Mouse (Mus musculus) kidney, postnatal 0 days (tissue): ENCODE measurements around the gene Ablim2. TPM values are rescaled to one million over a fixed set of nuclear protein-coding genes. Genes with fewer than 3 reads are reported as not detected.

Experiments used
- ATAC-seq: fragments of 200-750 bp; cut with Nextera tagmentation; replicated peaks from 2 replicates; pipeline ENCODE4 v1.8.0; 2017; ENCODE audit warnings: low read depth, moderate number of reproducible peaks, moderate TSS enrichment, moderate library complexity; ENCODE audit not compliant: low FRiP score
- DNase-seq: peaks from one replicate; pipeline ENCODE4 v3.0.0-alpha.2; 2016; ENCODE audit warnings: low spot score
- H3K27ac ChIP-seq: fragments of 300-500 bp; sonication (generic); 2 replicates; pipeline ENCODE4 v1.5.1; 2014; ENCODE audit warnings: mild to moderate bottlenecking
- H3K27me3 ChIP-seq: fragments of 300-500 bp; sonication (generic); 2 replicates; pipeline ENCODE4 v1.6.1; 2014; ENCODE audit warnings: low read length, mixed read lengths; ENCODE audit not compliant: insufficient read depth
- H3K36me3 ChIP-seq: fragments of 300-500 bp; sonication (generic); 2 replicates; pipeline ENCODE4 v1.6.1; 2014; ENCODE audit warnings: low read length, mixed read lengths; ENCODE audit not compliant: insufficient read depth
- H3K4me1 ChIP-seq: fragments of 300-500 bp; sonication (generic); replicated peaks from 2 replicates; pipeline ENCODE4 v1.6.1; 2014; ENCODE audit warnings: antibody characterized with exemption, low read length, mixed read lengths; ENCODE audit not compliant: insufficient read depth
- H3K4me2 ChIP-seq: fragments of 300-500 bp; sonication (generic); 2 replicates; pipeline ENCODE4 v1.6.1; 2014; ENCODE audit warnings: mild to moderate bottlenecking, low read length, moderate library complexity, mixed read lengths
- H3K4me3 ChIP-seq: fragments of 300-500 bp; sonication (generic); replicated peaks from 2 replicates; pipeline ENCODE4 v1.5.1; 2014; ENCODE audit warnings: low read depth, low read length
- H3K9ac ChIP-seq: fragments of 300-500 bp; sonication (generic); 2 replicates; pipeline ENCODE4 v1.6.1; 2014; ENCODE audit warnings: low read depth, low read length
- H3K9me3 ChIP-seq: fragments of 300-500 bp; sonication (generic); replicated peaks from 2 replicates; pipeline ENCODE4 v1.6.1; 2016; ENCODE audit warnings: low read length, inconsistent platforms, mixed read lengths
- CTCF ChIP-seq: IDR thresholded peaks from 2 replicates; pipeline ENCODE4 v1.5.1; 2016; ENCODE audit warnings: antibody characterized with exemption, low read depth, mild to moderate bottlenecking, moderate library complexity
- WGBS: fragments of 180-500 bp; shearing (Covaris S2); extraction: QIAGEN DNeasy Blood & Tissue Kit; methylation state at CpG from one replicate; pipeline ENCODE4 v1.1.7; 2014; 5-methylcytosine and 5-hydroxymethylcytosine counted together
- polyA plus RNA-seq: library from polyadenylated mRNA; unstranded; fragments of >200 nt; fragmentation: Nextera tagmentation; extraction: Ambion mirVana; gene quantifications from 2 replicates; pipeline ENCODE4 v1.2.1, GENCODE M21; 2015

Ablim2 gene
- polyA plus RNA-seq, 1 experiment from 2014 or later: 3.9 TPM

DNA sequence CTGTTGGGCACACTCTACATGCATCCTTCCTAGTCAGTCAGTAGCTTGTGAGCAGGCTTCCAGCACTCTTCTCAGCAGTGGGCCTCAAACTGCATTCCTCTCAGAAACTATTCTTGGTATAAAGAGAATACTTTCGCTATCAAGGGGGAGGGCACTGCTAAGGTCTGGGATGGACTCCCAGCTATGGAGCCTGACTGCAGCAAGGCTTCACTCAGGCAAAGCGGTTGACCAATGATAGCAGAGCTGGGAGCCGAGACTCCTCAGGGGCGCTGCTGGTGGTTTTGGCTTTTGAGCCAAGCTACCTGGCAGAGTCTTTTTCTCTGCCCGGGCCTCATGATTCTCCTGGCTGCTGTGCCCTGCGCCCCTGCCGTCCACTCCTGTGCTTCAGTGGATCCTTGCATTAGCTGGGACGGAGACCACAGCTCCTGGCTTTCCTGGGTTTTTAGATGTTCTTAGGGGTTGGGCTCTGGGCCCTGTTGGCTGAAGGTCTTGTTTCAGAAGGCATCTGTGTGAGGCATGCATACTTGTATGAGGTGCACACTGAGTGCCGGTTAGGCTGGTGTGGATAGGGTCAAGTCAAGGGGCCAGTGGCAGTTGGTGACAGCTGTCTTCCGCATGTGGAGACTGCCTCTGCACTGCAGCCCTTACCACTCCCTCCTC lies 164.0 kb downstream of the Ablim2 start:
- no peak; the same call in 1 of the 2 replicates for TF ChIP-seq CTCF
- Histone ChIP-seq H3K36me3 (no peaks in the 10 kb centered on the region), H3K9ac (peak overlapping the region; percentile 40), H3K27ac (peak overlapping the region; percentile 92), H3K4me3 (no peak overlapping the region), H3K4me1 (peaks cover 61% of the 10 kb centered on the region), H3K9me3 (no peaks in the 10 kb centered on the region), H3K4me2 (peak overlapping the region; percentile 43), H3K27me3 (no peaks in the 10 kb centered on the region)
- WGBS: 29% methylated on average over 10 of the region's 10 CpGs
- ATAC-seq (peak; percentile 79), DNase-seq (peak; percentile 94)

DNA sequence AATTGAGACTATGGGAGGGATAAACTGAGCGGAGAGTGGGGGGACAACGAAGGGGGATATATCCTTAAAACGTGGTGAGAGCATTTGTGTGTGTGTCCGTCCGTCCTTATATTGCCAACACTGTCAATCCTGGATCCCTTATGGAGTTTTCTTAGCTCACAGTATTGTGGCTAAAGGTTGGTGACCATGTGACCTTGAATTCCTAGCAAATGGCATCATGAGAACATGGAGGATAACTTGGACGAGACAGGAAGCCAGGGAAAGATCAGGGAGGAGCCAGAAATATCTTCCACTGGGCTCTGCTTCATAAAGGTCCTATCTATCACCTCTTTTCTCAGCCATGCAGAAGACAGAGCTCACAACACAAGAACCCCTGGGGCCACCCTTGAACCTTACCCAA lies 165.8 kb downstream of the Ablim2 start:
- 85% methylated on average over 6 of the region's 6 CpGs for WGBS
- H3K9ac ChIP-seq: no peak overlapping the region
- H3K9me3 ChIP-seq: no peaks in the 10 kb centered on the region
- no peaks in the 10 kb centered on the region for H3K36me3 ChIP-seq
- H3K27me3 ChIP-seq: no peaks in the 10 kb centered on the region
- no peak overlapping the region for H3K4me2 ChIP-seq
- DNase-seq (no peak), ATAC-seq (no peak)
- H3K27ac ChIP-seq: 0 out of 2 replicates have a peak overlapping the region, but pooled peaks have one; percentile 92
- no peak for TF ChIP-seq CTCF
- H3K4me1 ChIP-seq: peaks cover 65% of the 10 kb centered on the region
- H3K4me3 ChIP-seq: no peak overlapping the region

DNA sequence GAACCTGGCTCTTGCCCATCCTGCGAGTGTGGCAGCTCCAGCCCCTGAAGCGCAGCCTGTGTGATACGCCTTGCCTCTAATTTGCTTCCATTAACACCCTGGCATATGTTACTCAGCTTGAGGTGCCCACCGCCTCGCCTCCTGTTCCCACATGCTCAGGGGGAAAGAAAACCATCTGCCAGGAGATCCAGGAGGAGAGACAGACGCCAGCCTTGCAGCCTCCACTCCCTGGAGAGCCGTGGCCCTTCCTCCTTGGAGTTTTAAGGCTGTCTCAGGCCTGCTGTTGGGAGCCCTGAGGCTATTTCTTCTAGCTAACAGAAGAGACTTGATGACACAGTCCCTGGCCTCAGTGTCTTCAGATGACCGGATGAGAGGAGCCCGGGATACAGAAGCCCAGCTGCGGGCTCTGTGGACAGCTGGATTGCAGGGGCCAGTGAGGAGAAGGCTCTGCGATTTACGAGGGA lies 167.5 kb downstream of the Ablim2 start:
- Histone ChIP-seq H3K27ac (peak overlapping the region; percentile 43; the same call in 1 of the 2 replicates), H3K27me3 (no peaks in the 10 kb centered on the region), H3K9ac (no peak overlapping the region), H3K36me3 (no peaks in the 10 kb centered on the region), H3K4me1 (peaks cover 56% of the 10 kb centered on the region), H3K4me3 (no peak overlapping the region), H3K4me2 (no peak overlapping the region), H3K9me3 (no peaks in the 10 kb centered on the region)
- DNase-seq (peak; percentile 72), ATAC-seq (no peak)
- TF ChIP-seq CTCF: no peak
- 45% methylated on average over 12 of the region's 12 CpGs for WGBS

DNA sequence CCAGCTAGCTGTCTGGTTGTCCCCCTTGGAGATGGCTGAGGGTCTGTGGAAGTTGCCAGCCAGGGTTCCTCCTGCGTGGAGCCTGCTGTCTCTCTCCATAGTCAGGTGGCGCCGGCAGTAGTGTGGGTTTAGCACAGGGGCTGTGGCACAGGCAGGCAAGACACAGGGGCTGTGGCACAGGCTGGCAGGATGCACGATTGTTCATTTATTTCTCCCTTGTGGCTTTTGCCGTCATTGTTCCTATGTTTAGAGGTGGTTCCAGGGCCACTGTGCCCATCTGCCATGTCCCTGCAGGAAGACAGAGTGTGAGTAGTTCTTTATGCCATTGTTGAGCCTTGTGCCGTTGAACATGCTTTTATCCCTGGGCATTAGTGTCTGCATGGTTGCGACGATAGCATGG lies 168.8 kb downstream of the Ablim2 start:
- peaks cover 47% of the 10 kb centered on the region for H3K4me1 ChIP-seq

DNA sequence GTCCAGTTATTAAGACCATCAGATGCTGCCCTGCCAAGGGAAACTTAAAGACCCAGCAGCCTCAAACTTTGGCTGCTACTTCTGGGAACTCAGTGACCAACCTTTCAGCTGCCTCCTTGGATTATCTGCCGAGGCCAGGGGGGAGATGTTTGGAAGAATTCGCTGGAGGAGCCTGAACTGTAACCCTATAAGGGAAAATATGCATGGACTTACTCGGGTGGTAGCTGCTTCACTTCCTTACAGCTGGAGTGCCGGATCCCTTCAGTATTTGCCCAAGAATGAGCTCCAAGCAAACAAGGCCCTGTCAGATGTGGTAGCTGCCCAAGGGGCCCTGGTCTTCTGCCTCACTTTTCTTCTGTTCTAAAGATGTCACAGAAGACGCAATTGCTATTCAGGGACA lies 173.6 kb downstream of the Ablim2 start:
- Histone ChIP-seq H3K9ac (no peak overlapping the region), H3K4me2 (no peak overlapping the region), H3K27me3 (no peaks in the 10 kb centered on the region), H3K4me3 (no peak overlapping the region), H3K4me1 (0 out of 2 replicates have a peak, but pooled peaks cover 15% of the 10 kb centered on the region), H3K9me3 (no peaks in the 10 kb centered on the region), H3K36me3 (peaks cover 5% of the 10 kb centered on the region; the same call in 1 of the 2 replicates), H3K27ac (no peak overlapping the region)
- DNase-seq (no peak), ATAC-seq (no peak)
- no peak for TF ChIP-seq CTCF
- 47% methylated on average over 5 of the region's 5 CpGs for WGBS

More for the DNA sequence above, 168.8 kb downstream of the Ablim2 start:
- DNase-seq (no peak), ATAC-seq (no peak)
- Histone ChIP-seq H3K27ac (no peak overlapping the region), H3K36me3 (no peaks in the 10 kb centered on the region), H3K4me2 (no peak overlapping the region), H3K9me3 (no peaks in the 10 kb centered on the region), H3K9ac (no peak overlapping the region), H3K27me3 (no peaks in the 10 kb centered on the region), H3K4me3 (no peak overlapping the region)
- TF ChIP-seq CTCF: no peak
- WGBS: 83% methylated on average over 8 of the region's 8 CpGs

DNA sequence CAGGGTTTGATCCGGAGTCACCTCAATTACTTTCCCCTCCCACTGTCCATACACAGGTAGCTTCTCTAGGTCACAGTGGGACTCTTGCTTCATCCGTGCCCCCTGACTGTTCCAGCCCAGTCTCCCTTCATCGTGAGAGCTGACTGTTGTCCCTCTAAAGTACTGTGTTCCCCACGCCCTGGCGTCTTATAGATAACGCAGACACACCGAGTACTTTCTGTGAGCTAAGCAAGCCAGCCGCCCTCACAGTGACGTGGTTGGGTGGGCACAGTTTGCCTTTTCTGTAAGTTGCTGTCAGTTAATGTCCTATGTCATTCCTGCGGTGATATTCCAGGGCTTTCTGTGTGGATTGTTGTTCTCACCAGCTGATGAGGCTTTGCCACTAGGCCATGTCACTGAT lies 175.4 kb downstream of the Ablim2 start:
- Histone ChIP-seq H3K4me1 (0 out of 2 replicates have a peak, but pooled peaks cover 4% of the 10 kb centered on the region), H3K27me3 (no peaks in the 10 kb centered on the region), H3K9me3 (no peaks in the 10 kb centered on the region), H3K9ac (no peak overlapping the region), H3K27ac (no peak overlapping the region), H3K4me2 (no peak overlapping the region), H3K4me3 (no peak overlapping the region), H3K36me3 (peaks cover 11% of the 10 kb centered on the region; the same call in 1 of the 2 replicates)
- no peak for TF ChIP-seq CTCF
- ATAC-seq: no peak
- 64% methylated on average over 10 of the region's 10 CpGs for WGBS
- DNase-seq: no peak

Other genes with a start within 250 kb of the Ablim2 start
- 4.7 and 6.0 TPM in 2 replicates for gene Cpz, start 232.2 kb upstream of the Ablim2 start, polyA plus RNA-seq
- 4.2 and 5.4 TPM in 2 replicates for gene Trmt44, start 182.8 kb upstream of the Ablim2 start, polyA plus RNA-seq
- gene Acox3, start 174.8 kb upstream of the Ablim2 start, polyA plus RNA-seq: 15.0 and 15.5 TPM in 2 replicates
- 22.4 and 24.6 TPM in 2 replicates for gene Htra3, start 78.1 kb upstream of the Ablim2 start, polyA plus RNA-seq
- 19.0 and 21.4 TPM in 2 replicates for gene Sh3tc1, start 17.9 kb upstream of the Ablim2 start, polyA plus RNA-seq
- 19.1 and 19.7 TPM in 2 replicates for gene Afap1, start 135.4 kb downstream of the Ablim2 start, polyA plus RNA-seq